Mouse (Mus musculus) lung, embryonic 15.5 days (tissue): ENCODE measurements at regions not wholly inside any gene's neighbourhood (a gene's known extent, or its start where the extent isn't known, plus 50 kb on each side); places are given as distances from the start of the nearest gene placed in this dataset.

Experiments used
- ATAC-seq: fragments of 200-750 bp; cut with Nextera tagmentation; 2 replicates; pipeline ENCODE4 v1.8.0; 2017; ENCODE audit warnings: moderate number of reproducible peaks, borderline replicate concordance; ENCODE audit not compliant: low FRiP score, low TSS enrichment; ENCODE audit errors: extremely low read depth
- H3K27ac ChIP-seq: fragments of 300-500 bp; sonication (generic); 2 replicates; pipeline ENCODE4 v1.5.1; 2015; ENCODE audit warnings: moderate library complexity, mild to moderate bottlenecking, inconsistent platforms
- H3K27me3 ChIP-seq: fragments of 300-500 bp; sonication (generic); 2 replicates; pipeline ENCODE4 v1.6.1; 2015; ENCODE audit warnings: inconsistent platforms
- H3K36me3 ChIP-seq: fragments of 300-500 bp; sonication (generic); 2 replicates; pipeline ENCODE4 v1.6.1; 2015; ENCODE audit warnings: inconsistent platforms
- H3K4me1 ChIP-seq: fragments of 300-500 bp; sonication (generic); 2 replicates; pipeline ENCODE4 v1.6.1; 2015; ENCODE audit warnings: inconsistent platforms
- H3K4me2 ChIP-seq: fragments of 300-500 bp; sonication (generic); 2 replicates; pipeline ENCODE4 v1.6.1; 2015; ENCODE audit warnings: inconsistent platforms, mild to moderate bottlenecking, moderate library complexity
- H3K4me3 ChIP-seq: fragments of 300-500 bp; sonication (generic); 2 replicates; pipeline ENCODE4 v1.5.1; 2015; ENCODE audit warnings: mild to moderate bottlenecking, inconsistent platforms
- H3K9ac ChIP-seq: fragments of 300-500 bp; sonication (generic); 2 replicates; pipeline ENCODE4 v1.6.1; 2015; ENCODE audit warnings: inconsistent platforms
- H3K9me3 ChIP-seq: fragments of 300-500 bp; sonication (generic); 2 replicates; pipeline ENCODE4 v1.6.1; 2016; ENCODE audit warnings: inconsistent platforms
- WGBS: fragments of 180-500 bp; shearing (Covaris S2); methylation state at CpG from one replicate; pipeline ENCODE4 v1.1.7; 2015; 5-methylcytosine and 5-hydroxymethylcytosine counted together

GRCm38 (mm10) chr6:51168048-51168447, 264.4 kb upstream of the Nfe2l3 start:
- Histone ChIP-seq H3K36me3 (no peaks in the 10 kb centered on the region), H3K9ac (peak overlapping the region; percentile 54; the same call in 1 of the 2 replicates), H3K4me1 (peaks cover 43% of the 10 kb centered on the region), H3K4me2 (peak overlapping the region; percentile 78), H3K4me3 (peak overlapping the region; percentile 41; the same call in 1 of the 2 replicates), H3K27me3 (peaks cover 9% of the 10 kb centered on the region; the same call in 1 of the 2 replicates), H3K27ac (peak overlapping the region; percentile 58; the same call in 1 of the 2 replicates), H3K9me3 (no peaks in the 10 kb centered on the region)
- no peak for ATAC-seq
- 4% methylated on average over 11 of the region's 11 CpGs for whole genome bisulfite sequencing

GRCm38 (mm10) chr6:51168775-51169695, 263.4 kb upstream of the Nfe2l3 start:
- Histone ChIP-seq H3K36me3 (no peaks in the 10 kb centered on the region), H3K4me3 (peak overlapping the region; percentile 41), H3K27ac (peak overlapping the region; percentile 91), H3K9ac (peak overlapping the region; percentile 54), H3K9me3 (no peaks in the 10 kb centered on the region), H3K27me3 (peaks cover 18% of the 10 kb centered on the region), H3K4me1 (peaks cover 43% of the 10 kb centered on the region), H3K4me2 (peak overlapping the region; percentile 78)
- WGBS = 9% methylated on average over 38 of the region's 38 CpGs
- 0 out of 2 replicates have a peak, but pooled peaks have one; percentile 7 for ATAC-seq

DNA sequence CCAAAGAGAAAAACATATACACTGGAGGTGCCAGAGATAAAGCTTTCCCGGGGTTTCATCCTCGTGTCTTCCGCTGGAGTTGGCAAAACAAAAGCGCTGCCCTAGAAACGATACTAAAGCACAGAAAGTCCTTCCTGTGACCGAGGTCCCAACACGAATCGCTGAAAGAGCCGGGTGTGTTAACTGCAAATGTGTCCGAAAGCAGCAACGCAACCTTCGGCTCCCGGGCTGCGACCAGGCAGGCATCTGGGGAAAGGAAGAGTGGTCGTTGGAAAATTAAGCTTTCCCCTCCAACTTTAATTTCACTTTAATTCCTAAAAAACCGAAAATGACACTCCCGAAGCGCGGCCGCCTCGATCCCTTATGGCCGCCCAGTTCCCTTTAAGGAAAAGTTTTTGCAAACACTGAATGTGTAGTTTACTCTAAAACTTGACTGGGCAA, 262.5 kb upstream of the Nfe2l3 start:
- ATAC-seq = no peak
- Histone ChIP-seq H3K4me1 (peaks cover 35% of the 10 kb centered on the region), H3K9me3 (no peaks in the 10 kb centered on the region), H3K9ac (peak overlapping the region; percentile 37), H3K36me3 (no peaks in the 10 kb centered on the region), H3K27ac (peak overlapping the region; percentile 91), H3K4me3 (peak overlapping the region; percentile 31), H3K4me2 (peak overlapping the region; percentile 78), H3K27me3 (peaks cover 27% of the 10 kb centered on the region)
- WGBS = 2% methylated on average over 22 of the region's 22 CpGs

DNA sequence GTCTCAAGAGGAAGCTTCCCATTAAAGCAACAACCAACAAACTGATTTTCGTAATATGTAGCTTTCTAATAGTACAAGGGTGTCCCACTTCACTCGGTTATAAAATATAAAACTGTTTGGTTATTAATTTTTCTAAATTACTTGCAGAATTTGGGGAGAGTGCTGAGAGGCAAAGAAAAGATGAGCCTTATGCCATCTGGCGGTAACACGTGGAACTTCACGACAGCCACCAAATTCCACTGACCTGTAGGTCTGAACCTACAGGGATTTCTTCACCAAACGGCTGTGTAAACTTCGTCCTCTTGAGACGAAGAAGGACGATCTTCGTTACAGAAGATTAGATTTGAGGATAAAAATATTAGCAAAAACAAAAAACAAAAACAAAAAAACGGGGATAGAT, 262.1 kb upstream of the Nfe2l3 start:
- WGBS = under 1% methylated on average over 11 of the region's 11 CpGs
- H3K9me3 ChIP-seq = no peaks in the 10 kb centered on the region
- peaks cover 32% of the 10 kb centered on the region for H3K27me3 ChIP-seq
- peaks cover 35% of the 10 kb centered on the region for H3K4me1 ChIP-seq
- peak; percentile 19; the same call in 1 of the 2 replicates for ATAC-seq
- H3K27ac ChIP-seq = peak overlapping the region; percentile 91
- no peaks in the 10 kb centered on the region for H3K36me3 ChIP-seq
- H3K4me3 ChIP-seq = peak overlapping the region; percentile 31
- no peak overlapping the region for H3K9ac ChIP-seq
- peak overlapping the region; percentile 78 for H3K4me2 ChIP-seq

DNA sequence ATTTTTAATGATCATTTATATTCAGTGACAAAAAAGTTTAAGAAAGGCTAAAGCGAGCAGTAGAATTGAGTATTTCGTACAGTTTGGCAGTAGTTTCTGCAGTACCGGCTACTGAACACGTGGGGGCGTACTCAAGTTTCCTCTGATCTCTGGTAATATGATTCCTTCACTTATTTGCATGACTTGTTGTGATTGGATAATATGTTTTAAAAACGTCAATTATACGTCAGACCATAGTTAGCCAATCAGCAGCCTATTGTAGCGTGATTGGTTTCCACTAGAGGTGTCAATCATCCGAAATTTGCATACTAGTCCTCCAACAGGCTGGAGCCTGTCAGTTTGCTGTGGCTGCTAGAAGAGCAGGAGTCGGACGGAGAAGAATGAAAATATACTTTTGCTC, 261.6 kb upstream of the Nfe2l3 start:
- Histone ChIP-seq H3K9me3 (no peaks in the 10 kb centered on the region), H3K4me1 (peaks cover 35% of the 10 kb centered on the region), H3K9ac (no peak overlapping the region), H3K27me3 (peaks cover 36% of the 10 kb centered on the region), H3K27ac (peak overlapping the region; percentile 91; the same call in 1 of the 2 replicates), H3K36me3 (no peaks in the 10 kb centered on the region), H3K4me2 (peak overlapping the region; percentile 78; the same call in 1 of the 2 replicates), H3K4me3 (no peak overlapping the region)
- WGBS = under 1% methylated on average over 11 of the region's 11 CpGs
- peak; percentile 76 for ATAC-seq

DNA sequence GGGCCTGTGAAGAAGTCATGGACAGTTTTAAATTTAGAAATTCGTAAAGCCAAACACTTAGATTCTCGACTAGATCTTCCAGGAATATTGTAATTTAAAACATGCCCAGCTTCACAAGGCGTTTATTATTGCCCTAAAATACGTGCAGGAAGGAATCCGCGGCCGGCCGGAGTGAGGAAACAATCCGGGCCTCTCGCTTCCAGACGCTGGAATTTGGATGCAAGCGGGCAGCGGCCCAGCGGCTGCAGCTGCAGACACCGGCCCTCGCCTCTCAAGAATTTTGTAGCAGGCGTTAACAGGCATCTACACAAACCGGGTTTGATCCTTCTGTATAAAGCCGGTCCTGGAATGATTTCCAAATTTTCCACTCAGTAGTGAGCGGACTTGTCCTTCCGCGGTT, 260.7 kb upstream of the Nfe2l3 start:
- Histone ChIP-seq H3K36me3 (no peaks in the 10 kb centered on the region), H3K9ac (peak overlapping the region; percentile 21; the same call in 1 of the 2 replicates), H3K4me2 (peak overlapping the region; percentile 71), H3K9me3 (no peaks in the 10 kb centered on the region), H3K27ac (peak overlapping the region; percentile 73), H3K4me1 (peaks cover 35% of the 10 kb centered on the region), H3K27me3 (peaks cover 45% of the 10 kb centered on the region), H3K4me3 (peak overlapping the region; percentile 31)
- 3% methylated on average over 22 of the region's 22 CpGs for WGBS
- no peak for ATAC-seq

DNA sequence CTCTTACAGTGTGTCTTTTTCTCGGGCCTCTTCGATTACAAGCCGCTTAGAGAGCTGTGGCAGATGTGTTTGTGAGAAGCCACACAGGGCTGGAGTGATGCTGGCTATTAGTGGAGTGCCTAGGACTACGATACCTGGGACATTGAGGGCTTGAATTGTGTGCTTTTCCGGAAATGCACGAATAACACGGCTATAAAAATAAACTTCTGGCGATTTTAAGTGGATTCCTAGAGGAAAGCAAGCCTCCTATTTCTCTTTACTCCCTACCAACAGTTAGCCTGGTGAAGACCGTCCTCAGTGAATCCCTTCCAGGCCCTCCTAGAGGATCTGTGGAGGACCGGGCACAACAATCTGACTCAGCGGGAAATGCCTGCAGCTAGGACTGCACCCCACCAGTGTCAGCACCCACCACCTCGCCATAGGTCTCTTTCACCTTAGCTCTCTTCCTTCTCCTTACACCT, 260.1 kb upstream of the Nfe2l3 start:
- no peak for ATAC-seq
- Histone ChIP-seq H3K9ac (peak overlapping the region; percentile 27), H3K9me3 (no peaks in the 10 kb centered on the region), H3K4me3 (peak overlapping the region; percentile 31), H3K27ac (peak overlapping the region; percentile 73), H3K36me3 (no peaks in the 10 kb centered on the region), H3K27me3 (peaks cover 51% of the 10 kb centered on the region), H3K4me1 (peaks cover 35% of the 10 kb centered on the region), H3K4me2 (peak overlapping the region; percentile 71)
- WGBS = 6% methylated on average over 12 of the region's 12 CpGs

DNA sequence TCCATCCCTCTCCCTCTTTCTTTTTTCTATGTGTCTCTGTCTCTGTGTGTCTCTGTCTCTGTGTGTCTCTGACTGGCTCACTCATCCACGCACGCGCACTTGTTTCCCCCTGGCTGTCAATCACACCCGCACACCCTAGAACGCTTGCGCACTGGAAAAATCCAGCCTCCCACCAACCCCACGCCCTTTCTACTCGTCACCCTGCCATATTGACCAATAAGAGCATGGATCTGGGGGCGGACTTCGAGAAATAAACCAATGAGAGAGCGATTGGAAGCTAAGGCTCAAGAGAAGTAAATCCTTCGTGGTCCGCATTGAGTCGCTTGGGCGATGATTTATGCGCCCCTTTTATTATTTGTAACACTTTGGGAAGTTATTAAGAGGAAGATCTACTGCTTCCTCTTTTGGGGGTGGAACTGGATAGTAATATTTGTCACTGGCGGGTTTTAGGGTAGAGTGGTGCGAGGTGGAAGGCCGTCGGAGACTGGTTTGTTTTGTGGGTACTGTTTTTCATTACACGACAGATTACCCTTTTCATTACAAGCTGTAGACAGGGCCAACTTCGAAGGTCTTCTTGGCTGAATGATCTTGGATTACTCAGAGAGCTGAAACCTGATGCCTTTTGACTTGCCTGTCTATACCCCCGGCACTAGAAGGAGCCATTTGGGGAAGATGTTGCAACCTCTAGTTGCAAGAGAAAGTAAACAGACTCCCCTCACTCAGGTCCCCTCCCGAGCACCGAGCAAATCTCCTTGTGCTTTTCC, 259.4 kb upstream of the Nfe2l3 start:
- Histone ChIP-seq H3K27ac (peak overlapping the region; percentile 81), H3K4me3 (peak overlapping the region; percentile 38), H3K4me2 (peak overlapping the region; percentile 71), H3K27me3 (peaks cover 55% of the 10 kb centered on the region), H3K9ac (peak overlapping the region; percentile 23; the same call in 1 of the 2 replicates), H3K36me3 (no peaks in the 10 kb centered on the region), H3K9me3 (no peaks in the 10 kb centered on the region), H3K4me1 (peaks cover 39% of the 10 kb centered on the region)
- WGBS = under 1% methylated on average over 25 of the region's 25 CpGs
- ATAC-seq = peak; percentile 84

GRCm38 (mm10) chr6:51173620-51174442, 258.6 kb upstream of the Nfe2l3 start:
- H3K4me1 ChIP-seq = peaks cover 32% of the 10 kb centered on the region
- no peak for ATAC-seq
- H3K36me3 ChIP-seq = no peaks in the 10 kb centered on the region
- H3K9me3 ChIP-seq = no peaks in the 10 kb centered on the region
- H3K9ac ChIP-seq = peak overlapping the region; percentile 23; the same call in 1 of the 2 replicates
- peak overlapping the region; percentile 71 for H3K4me2 ChIP-seq
- WGBS = 4% methylated on average over 28 of the region's 28 CpGs
- H3K27me3 ChIP-seq = peaks cover 55% of the 10 kb centered on the region
- peak overlapping the region; percentile 81 for H3K27ac ChIP-seq
- peak overlapping the region; percentile 38 for H3K4me3 ChIP-seq

GRCm38 (mm10) chr6:51174443-51175021, 257.9 kb upstream of the Nfe2l3 start:
- H3K4me2 ChIP-seq = peak overlapping the region; percentile 71
- no peak overlapping the region for H3K27ac ChIP-seq
- H3K4me1 ChIP-seq = peaks cover 27% of the 10 kb centered on the region
- H3K4me3 ChIP-seq = peak overlapping the region; percentile 38; the same call in 1 of the 2 replicates
- H3K9ac ChIP-seq = no peak overlapping the region
- 14% methylated on average over 18 of the region's 18 CpGs for WGBS
- no peaks in the 10 kb centered on the region for H3K9me3 ChIP-seq
- ATAC-seq = no peak
- H3K27me3 ChIP-seq = peaks cover 59% of the 10 kb centered on the region
- H3K36me3 ChIP-seq = no peaks in the 10 kb centered on the region
